Mouse (Mus musculus) heart, postnatal 0 days (tissue): Measurements from ENCODE around the gene Ufsp1.

Experiments used
- CTCF ChIP-seq: IDR thresholded peaks from 2 replicates; pipeline ENCODE4 v1.5.1; 2016; ENCODE audit warnings: antibody characterized with exemption, control low read depth, low read depth
- EP300 ChIP-seq: IDR thresholded peaks from 2 replicates; pipeline ENCODE4 v1.6.1; 2016; ENCODE audit warnings: antibody characterized with exemption, low read depth

GRCm38 (mm10) chr5:137264787-137265186 lies 29.6 kb upstream of the Ufsp1 start:
- TF ChIP-seq CTCF (no peak), EP300 (no peak)
